Mouse (Mus musculus) thymus, postnatal 25 days (tissue): ENCODE results near the gene Cyfip1.

Experiments used
- DNase-seq: peaks from one replicate; pipeline ENCODE4 v3.0.0; 2022

The Cyfip1 gene

DNA sequence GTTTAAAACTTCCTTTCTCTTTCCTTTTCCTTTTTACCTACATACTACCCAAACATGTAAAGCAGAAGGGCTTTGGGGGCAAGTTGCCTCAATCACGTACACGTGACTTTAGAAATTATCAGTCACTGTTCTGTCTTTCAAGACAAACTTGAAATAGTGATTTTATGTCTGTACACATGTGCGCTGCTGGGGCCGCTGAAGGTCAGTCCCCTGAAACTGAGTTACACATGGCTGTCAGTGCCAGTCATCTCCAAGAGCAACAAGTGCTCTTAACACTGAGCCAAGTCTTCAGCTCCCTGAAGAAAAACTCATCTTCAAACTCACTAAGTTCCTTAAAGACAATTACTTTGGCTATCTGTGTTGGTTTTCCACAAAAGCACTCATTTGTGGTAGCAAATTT is 116.4 kb downstream of the Cyfip1 start:
- no peak for DNase-seq

DNA sequence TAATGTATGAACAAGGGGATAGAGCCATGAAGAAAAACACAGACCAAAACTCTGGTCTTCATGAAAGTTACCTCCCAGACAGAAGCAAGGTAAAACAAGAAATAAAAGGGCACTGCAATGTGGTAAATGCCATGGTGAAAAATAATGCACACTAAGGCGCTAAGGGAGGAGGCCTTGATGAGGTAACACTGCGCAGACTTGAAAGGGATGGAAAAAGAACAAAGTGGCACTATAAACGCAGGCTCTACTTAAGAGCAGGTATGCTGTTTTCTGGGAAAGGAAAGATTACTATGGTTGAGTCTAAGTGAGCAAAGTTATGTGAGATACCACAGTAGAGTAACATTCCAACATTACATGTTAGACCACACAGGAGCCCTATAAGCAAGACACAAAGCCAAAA is 118.3 kb downstream of the Cyfip1 start:
- no peak for DNase-seq

DNA sequence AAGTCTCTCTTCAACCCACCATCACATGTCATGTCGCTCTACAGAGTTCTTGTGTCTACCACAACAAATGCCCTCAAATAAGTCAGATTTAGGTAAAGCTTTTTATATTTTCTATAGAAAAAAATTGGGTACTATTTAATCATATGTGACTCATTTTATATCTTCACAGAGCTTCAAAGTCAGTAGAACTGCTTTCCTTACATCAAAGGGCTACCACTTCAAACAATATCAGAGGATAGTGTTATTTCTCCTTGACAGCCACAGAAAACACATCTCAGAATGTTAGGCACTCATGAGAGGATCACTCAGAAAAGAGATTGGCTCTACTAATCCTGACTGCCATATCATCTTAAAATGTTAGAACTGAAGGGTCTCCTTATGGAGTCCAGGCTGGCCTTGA is 119.0 kb downstream of the Cyfip1 start:
- DNase-seq = no peak

DNA sequence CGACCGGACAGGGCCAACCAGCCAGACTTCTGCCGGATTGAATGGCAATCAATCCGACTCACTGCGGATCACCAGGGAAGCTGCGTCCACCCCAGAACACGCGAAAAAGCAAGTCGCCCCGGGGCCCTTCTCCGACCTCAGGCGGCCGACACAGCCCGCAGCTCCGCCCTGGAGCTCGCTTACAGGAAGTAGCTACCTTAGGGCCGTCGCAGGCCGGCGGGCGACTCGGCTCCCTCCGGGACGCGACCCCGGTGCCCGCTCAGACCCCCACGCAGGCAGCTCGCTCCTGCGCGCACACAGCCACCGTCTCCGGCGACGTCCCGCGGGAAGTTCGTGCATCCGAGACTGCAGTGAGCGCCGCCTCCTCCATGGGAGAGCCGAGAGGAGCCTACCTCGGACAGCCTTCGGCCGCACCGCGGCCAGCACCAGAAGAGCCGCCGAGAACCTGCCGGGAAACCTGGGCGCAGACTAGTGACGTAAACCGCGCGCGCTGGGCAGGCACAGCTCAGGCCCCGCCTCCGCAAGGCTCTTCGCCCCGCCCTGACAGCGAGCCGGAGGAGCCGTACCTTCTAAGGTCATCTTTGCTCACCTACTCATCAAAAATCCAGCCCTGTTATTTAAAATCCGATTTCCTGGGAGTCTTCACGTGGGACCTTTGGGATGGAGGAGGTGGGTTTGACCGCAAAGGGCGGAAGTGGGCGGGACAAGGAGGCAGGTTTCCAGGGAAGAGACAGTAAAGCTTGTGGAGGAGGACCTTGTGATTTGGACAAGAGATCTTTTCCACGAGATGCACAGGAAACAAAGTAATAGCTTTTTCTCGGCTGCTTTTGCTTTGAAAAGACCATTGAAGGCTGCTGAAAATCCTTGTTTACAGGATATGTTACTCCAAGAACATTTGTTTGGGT is 120.7 kb downstream of the Cyfip1 start, which contains the start of gene Nipa2:
TSS of gene Nipa2 (minus strand) at position 473 of the 905 bp plus-strand sequence.
- peak; percentile 93 for DNase-seq

DNA sequence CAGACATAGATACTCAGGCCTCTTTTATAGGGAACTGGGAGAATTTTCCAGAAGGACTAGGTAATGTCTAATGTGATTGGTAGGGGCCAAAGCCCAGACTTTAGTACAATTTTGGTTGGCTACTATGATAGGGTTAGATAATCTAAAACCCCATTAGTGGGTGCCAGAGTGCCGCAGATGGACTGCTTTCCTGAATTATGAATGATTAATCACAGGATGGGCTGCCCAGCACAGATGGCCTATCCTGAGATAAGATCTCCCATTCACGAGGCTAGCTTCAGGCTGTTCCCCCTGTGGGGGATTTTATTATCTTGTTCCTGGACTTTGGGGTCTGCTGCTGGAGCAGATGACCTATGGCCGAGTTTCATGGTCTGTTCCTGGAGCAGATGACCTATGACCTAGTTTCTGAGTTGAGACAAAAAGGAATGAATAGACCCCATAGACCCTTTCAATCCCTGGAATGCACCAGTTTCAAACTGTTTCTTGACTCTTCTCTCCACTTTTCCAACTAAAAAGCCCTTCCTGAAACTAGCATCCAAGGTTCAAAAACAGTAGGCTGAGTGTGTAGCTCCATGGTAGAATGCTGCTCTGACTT is 125.4 kb downstream of the Cyfip1 start:
- no peak for DNase-seq

DNA sequence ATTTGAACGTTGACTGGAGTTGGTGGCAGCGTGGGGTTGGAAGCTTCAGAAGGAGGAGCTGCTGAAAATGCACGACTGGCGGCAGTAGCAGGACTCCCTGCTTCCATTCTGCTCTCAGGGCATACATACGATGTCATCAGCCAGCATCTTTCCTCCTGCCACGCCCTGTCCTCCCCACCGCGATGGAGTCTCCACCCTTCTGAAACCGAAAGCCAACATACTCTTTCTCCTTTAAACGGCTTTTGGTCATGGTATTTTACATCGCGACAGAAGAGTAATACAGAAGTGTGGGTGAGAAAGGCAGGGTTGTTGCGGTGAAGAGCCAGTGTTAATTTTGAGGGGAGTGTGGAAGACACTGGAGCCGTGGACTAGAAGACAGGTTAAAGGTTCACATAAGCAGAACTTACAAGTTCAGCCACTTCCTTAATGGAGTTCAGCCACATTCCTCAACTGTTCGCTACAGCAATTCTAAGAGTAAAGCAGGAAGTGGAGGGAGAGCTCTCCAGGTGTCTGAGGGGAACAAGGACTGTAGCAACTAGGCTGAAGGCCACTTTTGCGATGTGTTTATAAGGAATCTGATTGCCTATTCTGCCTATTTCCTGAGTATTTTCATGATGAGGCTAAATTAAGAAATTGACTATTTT is 126.8 kb downstream of the Cyfip1 start:
- DNase-seq = peak; percentile 28

DNA sequence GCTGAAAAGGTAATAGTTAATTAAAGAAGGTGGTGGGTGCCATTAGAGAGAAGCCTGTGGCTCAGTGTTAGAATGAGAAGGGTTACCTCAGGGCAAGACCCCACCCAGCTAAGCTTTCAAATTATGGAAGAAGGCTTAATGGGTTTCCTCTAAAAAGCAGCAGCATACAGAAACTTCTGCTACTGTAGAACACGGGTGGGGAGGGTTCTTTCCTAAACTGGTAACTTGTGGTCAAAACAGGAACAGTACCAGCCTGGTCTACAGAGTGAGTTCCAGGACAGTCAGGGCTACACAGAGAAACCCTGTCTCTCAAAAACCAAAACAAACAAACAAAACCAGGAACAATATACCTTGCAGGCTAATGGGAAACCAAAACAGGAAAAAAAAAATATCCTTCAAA is 127.9 kb downstream of the Cyfip1 start:
- DNase-seq = no peak

DNA sequence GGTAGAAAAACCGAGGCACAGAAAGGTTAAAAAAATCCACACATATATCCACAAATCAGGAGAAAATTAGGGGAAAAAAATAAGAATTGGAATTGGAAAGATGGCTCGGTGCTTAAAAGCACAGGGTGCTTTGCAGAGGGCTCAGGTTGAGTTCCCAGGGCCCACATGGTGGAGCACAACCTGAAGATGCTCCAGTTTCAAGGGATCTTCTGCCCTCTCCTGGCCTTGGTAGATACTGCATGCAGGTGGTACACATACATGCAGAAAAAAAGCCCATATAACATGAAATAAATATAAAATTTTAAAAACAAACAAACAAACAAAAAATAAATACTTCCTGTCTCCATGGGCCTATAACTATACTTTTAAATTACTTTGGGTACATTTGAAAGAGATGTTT is 132.9 kb downstream of the Cyfip1 start:
- no peak for DNase-seq

DNA sequence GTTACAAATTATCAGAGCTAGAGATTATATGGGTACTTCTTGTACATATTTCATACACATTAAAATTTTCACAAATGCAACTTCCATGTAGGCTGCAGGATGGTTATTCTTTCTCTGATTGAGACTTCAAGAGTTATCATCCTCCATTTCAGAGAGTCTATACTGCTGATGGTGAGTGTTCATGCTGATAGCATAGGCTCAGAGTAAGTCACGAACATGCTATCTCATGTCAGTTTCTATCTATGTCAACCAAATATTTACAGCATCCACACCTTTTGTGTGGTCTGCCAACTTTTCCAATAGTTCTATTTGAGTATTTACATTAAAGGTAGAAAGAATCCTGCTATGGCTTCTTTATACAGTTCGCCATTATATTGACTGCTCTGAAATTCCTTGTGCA is 140.0 kb downstream of the Cyfip1 start:
- no peak for DNase-seq
